Mouse (Mus musculus) E14TG2a.4 (cell line): ENCODE data around the gene Ppp1r36.

ENCODE experiments used
- CTCF ChIP-seq: conservative IDR thresholded peaks from 2 replicates; pipeline ENCODE4 v1.5.1; 2014; ENCODE audit warnings: low read length
- NANOG ChIP-seq: IDR thresholded peaks from 2 replicates; pipeline ENCODE4 v1.6.1; 2014; ENCODE audit warnings: borderline replicate concordance, low read length, mixed read lengths
- POU5F1 ChIP-seq: IDR thresholded peaks from 2 replicates; pipeline ENCODE4 v1.6.1; 2014; ENCODE audit warnings: low read length, borderline replicate concordance

DNA sequence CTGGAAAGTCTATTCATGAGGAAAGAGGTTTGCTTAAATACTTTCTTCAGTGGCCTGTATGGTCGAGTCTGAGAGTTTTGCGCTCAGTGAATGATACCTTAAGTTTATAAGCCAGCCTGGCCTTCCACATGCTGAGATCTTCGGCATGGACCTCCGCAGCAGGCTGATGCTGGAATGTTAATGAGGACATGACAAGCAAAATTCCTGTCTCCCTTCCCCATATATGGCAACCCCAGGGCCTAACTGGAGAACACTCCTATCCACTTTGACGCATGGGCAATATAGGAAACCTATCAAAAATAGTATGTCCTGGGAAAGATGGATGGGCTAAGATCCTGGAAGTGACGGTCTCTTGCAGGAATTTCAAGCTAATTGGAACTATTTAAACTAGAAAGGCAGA lies 30.8 kb downstream of the Ppp1r36 start:
- TF ChIP-seq CTCF (no peak), POU5F1 (no peak), NANOG (no peak)
